Mouse (Mus musculus) lung, postnatal 0 days (tissue): Measurements from ENCODE around the gene Cep89. TPM values are rescaled to one million over a fixed set of nuclear protein-coding genes. Genes with fewer than 3 reads are reported as not detected.

Experiments used
- ATAC-seq: fragments of 200-750 bp; cut with Nextera tagmentation; 2 replicates; pipeline ENCODE4 v1.8.0; 2017; ENCODE audit warnings: moderate library complexity
- DNase-seq: peaks from one replicate; pipeline ENCODE4 v3.0.0-alpha.2; 2016; ENCODE audit warnings: low spot score
- H3K27ac ChIP-seq: fragments of 300-500 bp; sonication (generic); 2 replicates; pipeline ENCODE4 v1.5.1; 2014; ENCODE audit warnings: antibody characterized with exemption, mild to moderate bottlenecking, low read length, mixed read lengths
- H3K27me3 ChIP-seq: fragments of 300-500 bp; sonication (generic); replicated peaks from 2 replicates; pipeline ENCODE4 v1.6.1; 2014; ENCODE audit warnings: low read length, mixed read lengths; ENCODE audit not compliant: insufficient read depth
- H3K36me3 ChIP-seq: fragments of 300-500 bp; sonication (generic); 2 replicates; pipeline ENCODE4 v1.6.1; 2014; ENCODE audit warnings: low read length, mixed read lengths; ENCODE audit not compliant: insufficient read depth
- H3K4me1 ChIP-seq: fragments of 300-500 bp; sonication (generic); 2 replicates; pipeline ENCODE4 v1.6.1; 2014; ENCODE audit warnings: antibody characterized with exemption, low read depth, low read length, mixed read lengths; ENCODE audit not compliant: insufficient read depth
- H3K4me2 ChIP-seq: fragments of 300-500 bp; sonication (generic); replicated peaks from 2 replicates; pipeline ENCODE4 v1.6.1; 2014; ENCODE audit warnings: low read depth, mild to moderate bottlenecking, low read length, moderate library complexity, mixed read lengths
- H3K4me3 ChIP-seq: fragments of 300-500 bp; sonication (generic); 2 replicates; pipeline ENCODE4 v1.5.1; 2014; ENCODE audit warnings: low read depth, low read length
- H3K9ac ChIP-seq: fragments of 300-500 bp; sonication (generic); replicated peaks from 2 replicates; pipeline ENCODE4 v1.6.1; 2014; ENCODE audit warnings: low read depth, mild to moderate bottlenecking
- H3K9me3 ChIP-seq: fragments of 300-500 bp; sonication (generic); 2 replicates; pipeline ENCODE4 v1.6.1; 2016; ENCODE audit warnings: low read length, mixed read lengths
- CTCF ChIP-seq: IDR thresholded peaks from 2 replicates; pipeline ENCODE4 v1.5.1; 2016; ENCODE audit warnings: antibody characterized with exemption, mild to moderate bottlenecking
- EP300 ChIP-seq: IDR thresholded peaks from 2 replicates; pipeline ENCODE4 v1.6.1; 2016; ENCODE audit warnings: antibody characterized with exemption, mild to moderate bottlenecking, control low read depth
- WGBS: fragments of 180-500 bp; shearing (Covaris S2); extraction: QIAGEN DNeasy Blood & Tissue Kit; methylation state at CpG from one replicate; pipeline ENCODE4 v1.1.7; 2014; 5-methylcytosine and 5-hydroxymethylcytosine counted together
- polyA plus RNA-seq: library from polyadenylated mRNA; unstranded; fragments of >200 nt; fragmentation: Nextera tagmentation; extraction: Ambion mirVana; gene quantifications from 2 replicates; pipeline ENCODE4 v1.2.1, GENCODE M21; 2015

Gene Cep89
- polyA plus RNA-seq, 1 experiment from 2014 or later, result 10.7 TPM

DNA sequence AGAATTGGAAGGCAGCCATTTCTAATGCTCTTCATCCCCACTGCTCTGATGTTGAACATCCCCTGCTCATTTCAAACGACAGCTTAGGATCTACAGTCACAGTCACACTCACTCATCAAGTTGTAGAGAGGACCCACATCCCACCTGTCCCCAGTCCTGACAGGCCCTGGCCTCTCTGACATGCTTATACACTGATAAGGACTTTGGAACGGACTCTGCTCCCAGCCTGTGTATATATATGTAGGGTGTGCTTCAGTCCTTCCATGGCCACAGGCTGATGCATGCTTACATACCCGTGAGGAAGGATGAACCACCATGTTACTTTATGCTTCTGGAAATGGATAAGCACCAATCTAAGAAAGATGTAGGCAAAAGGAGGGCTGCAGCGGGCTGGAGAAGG lies 64.1 kb downstream of the Cep89 start:
- Histone ChIP-seq H3K27me3 (no peaks in the 10 kb centered on the region), H3K4me2 (no peak overlapping the region), H3K27ac (no peak overlapping the region), H3K36me3 (no peaks in the 10 kb centered on the region), H3K9ac (no peak overlapping the region), H3K4me3 (no peak overlapping the region), H3K4me1 (no peaks in the 10 kb centered on the region), H3K9me3 (no peaks in the 10 kb centered on the region)
- DNase-seq, result no peak
- TF ChIP-seq CTCF (no peak), EP300 (no peak)
- no peak for ATAC-seq
- 66% methylated on average over 4 of the region's 4 CpGs for WGBS

DNA sequence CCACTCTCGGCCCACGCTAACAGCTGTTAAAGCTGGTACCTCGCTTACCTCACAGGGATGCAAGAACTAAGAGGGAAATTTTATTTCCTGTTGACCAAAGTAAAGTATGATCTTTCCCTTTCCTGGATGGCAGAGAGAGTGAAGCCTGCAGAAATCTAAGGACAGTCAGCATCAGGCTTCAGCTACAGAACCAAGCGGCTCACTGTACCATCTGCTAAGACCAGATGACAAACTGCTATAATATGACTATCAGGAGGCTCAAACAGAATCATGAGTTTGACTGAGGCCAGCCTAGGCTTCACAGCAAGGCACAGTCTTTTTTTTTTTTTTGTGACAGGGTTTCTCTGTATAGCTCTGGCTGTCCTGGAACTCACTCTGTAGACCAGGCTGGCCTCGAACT lies 68.2 kb downstream of the Cep89 start:
- no peak overlapping the region for H3K4me3 ChIP-seq

DNA sequence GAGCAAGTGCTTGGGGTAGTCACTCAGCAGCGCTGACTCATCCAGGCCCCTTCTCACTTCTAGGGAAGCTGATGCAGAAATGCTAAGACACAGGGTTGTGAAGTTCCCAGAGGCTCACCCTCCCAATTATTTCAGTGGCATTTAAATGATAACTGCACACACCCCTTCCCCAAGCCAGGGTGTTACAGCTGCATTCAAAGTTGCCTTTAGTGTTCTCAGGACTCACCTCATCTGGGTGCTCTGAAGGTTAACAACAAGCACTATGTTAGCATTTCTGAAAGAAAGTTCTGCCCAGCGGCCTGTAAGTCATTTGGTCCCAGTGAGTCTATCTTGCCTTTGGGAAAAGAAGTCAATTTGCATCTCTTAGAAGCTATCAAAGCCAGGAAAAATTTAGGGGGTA lies 71.0 kb downstream of the Cep89 start:
- no peak overlapping the region for H3K4me2 ChIP-seq
- WGBS, result 67% methylated on average over 2 of the region's 2 CpGs
- no peaks in the 10 kb centered on the region for H3K4me1 ChIP-seq
- H3K27ac ChIP-seq, result no peak overlapping the region
- no peak overlapping the region for H3K9ac ChIP-seq
- H3K36me3 ChIP-seq, result no peaks in the 10 kb centered on the region
- no peak overlapping the region for H3K4me3 ChIP-seq
- no peaks in the 10 kb centered on the region for H3K9me3 ChIP-seq
- no peaks in the 10 kb centered on the region for H3K27me3 ChIP-seq
- ATAC-seq, result no peak
- DNase-seq, result no peak
- TF ChIP-seq EP300 (no peak), CTCF (no peak)

More for the DNA sequence above, 68.2 kb downstream of the Cep89 start:
- Histone ChIP-seq H3K9me3 (no peaks in the 10 kb centered on the region), H3K4me2 (no peak overlapping the region), H3K27me3 (no peaks in the 10 kb centered on the region), H3K27ac (no peak overlapping the region), H3K9ac (no peak overlapping the region), H3K4me1 (no peaks in the 10 kb centered on the region), H3K36me3 (no peaks in the 10 kb centered on the region)
- no peak for DNase-seq
- 82% methylated on average over 5 of the region's 5 CpGs for WGBS
- ATAC-seq, result no peak
- TF ChIP-seq CTCF (no peak), EP300 (no peak)

DNA sequence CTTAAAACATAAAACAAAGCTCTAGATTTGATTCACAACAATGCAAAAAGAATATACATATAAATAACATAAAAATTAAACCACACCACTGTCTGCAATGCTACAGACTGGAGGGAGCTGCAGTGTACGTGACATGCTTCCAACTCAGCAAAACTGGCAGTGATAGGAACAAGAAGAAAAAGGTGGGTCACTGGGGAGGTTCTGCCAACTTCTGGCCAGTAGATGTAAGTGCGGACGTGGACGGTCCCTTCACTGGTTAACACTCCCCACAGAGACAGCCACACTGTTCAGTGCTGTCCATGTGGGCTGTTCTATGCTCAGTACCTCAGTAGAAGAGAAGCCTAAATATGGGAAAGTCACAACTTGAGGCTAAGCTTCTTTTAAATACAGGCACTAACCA lies 74.0 kb downstream of the Cep89 start:
- no peak overlapping the region for H3K4me2 ChIP-seq
- no peaks in the 10 kb centered on the region for H3K9me3 ChIP-seq
- TF ChIP-seq CTCF (0 out of 2 replicates have a peak, but pooled peaks have one; percentile 7), EP300 (no peak)
- WGBS, result 45% methylated on average over 4 of the region's 4 CpGs
- H3K4me1 ChIP-seq, result no peaks in the 10 kb centered on the region
- ATAC-seq (no peak), DNase-seq (no peak)
- H3K27me3 ChIP-seq, result no peaks in the 10 kb centered on the region
- H3K4me3 ChIP-seq, result no peak overlapping the region
- H3K27ac ChIP-seq, result no peak overlapping the region
- H3K36me3 ChIP-seq, result no peaks in the 10 kb centered on the region
- H3K9ac ChIP-seq, result no peak overlapping the region

DNA sequence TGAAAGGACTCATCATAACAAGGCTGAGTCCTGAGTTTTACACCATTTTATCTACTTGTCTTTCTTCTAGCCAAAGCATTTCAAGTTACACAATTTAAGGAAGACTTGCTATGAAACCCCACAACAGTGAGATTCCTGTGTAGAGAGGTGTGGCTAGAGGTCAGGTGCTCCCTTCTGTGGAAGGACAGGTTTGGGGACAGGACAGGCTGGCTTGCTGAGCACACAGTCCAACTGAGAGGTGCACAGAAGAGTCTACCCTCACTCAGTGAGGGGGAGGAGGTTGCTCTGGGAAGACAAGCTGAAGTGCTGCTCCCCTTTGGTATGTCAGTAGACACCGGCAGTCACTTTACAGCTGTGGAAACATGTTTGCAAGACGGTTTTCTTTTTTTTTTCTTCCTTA lies 79.6 kb downstream of the Cep89 start:
- TF ChIP-seq CTCF (no peak), EP300 (no peak)

GRCm38 (mm10) chr7:35485126-35485525 lies 88.3 kb downstream of the Cep89 start:
- Histone ChIP-seq H3K4me2 (no peak overlapping the region), H3K9me3 (no peaks in the 10 kb centered on the region), H3K36me3 (no peaks in the 10 kb centered on the region), H3K27me3 (no peaks in the 10 kb centered on the region), H3K4me3 (no peak overlapping the region), H3K9ac (no peak overlapping the region), H3K27ac (no peak overlapping the region), H3K4me1 (no peaks in the 10 kb centered on the region)
- ATAC-seq (no peak), DNase-seq (no peak)
- no peak for TF ChIP-seq CTCF
- TF ChIP-seq EP300, result no peak
- WGBS, result 45% methylated on average over 2 of the region's 2 CpGs

More for the DNA sequence above, 79.6 kb downstream of the Cep89 start:
- no peaks in the 10 kb centered on the region for H3K36me3 ChIP-seq
- WGBS, result 39% methylated on average over 2 of the region's 2 CpGs
- no peak for DNase-seq
- H3K9me3 ChIP-seq, result no peaks in the 10 kb centered on the region
- no peak overlapping the region for H3K4me2 ChIP-seq
- H3K9ac ChIP-seq, result no peak overlapping the region
- H3K27ac ChIP-seq, result no peak overlapping the region
- H3K4me1 ChIP-seq, result no peaks in the 10 kb centered on the region
- no peak for ATAC-seq
- no peaks in the 10 kb centered on the region for H3K27me3 ChIP-seq
- no peak overlapping the region for H3K4me3 ChIP-seq

DNA sequence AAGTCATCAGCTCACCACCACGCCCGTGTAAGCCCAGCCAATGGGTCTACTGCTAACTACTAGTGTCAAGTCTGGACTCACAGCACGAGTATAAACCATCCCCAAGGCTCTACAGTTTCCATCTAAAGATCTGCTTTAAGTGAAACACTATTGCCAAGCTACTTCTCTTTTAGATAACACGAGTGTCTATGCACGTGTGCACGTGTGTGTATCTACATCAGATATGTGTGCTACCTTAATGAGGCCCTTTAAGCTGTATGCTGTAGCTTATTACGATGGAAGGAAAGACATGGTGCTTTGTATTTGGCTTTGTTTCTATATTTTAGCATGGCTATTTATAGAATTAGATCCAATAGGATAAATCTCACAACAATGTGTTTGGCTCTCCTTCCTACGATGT lies 89.7 kb downstream of the Cep89 start:
- no peak for DNase-seq
- Histone ChIP-seq H3K4me1 (no peaks in the 10 kb centered on the region), H3K27ac (no peak overlapping the region), H3K4me2 (no peak overlapping the region), H3K27me3 (no peaks in the 10 kb centered on the region), H3K4me3 (no peak overlapping the region), H3K9me3 (no peaks in the 10 kb centered on the region), H3K9ac (no peak overlapping the region), H3K36me3 (no peaks in the 10 kb centered on the region)
- 77% methylated on average over 8 of the region's 8 CpGs for WGBS
- ATAC-seq, result no peak
- no peak for TF ChIP-seq EP300
- TF ChIP-seq CTCF, result no peak

Other genes with a start within 250 kb of the Cep89 start
- gene Slc7a10, start 210.7 kb upstream of the Cep89 start, polyA plus RNA-seq, result 20.1 and 21.7 TPM in 2 replicates
- 6.6 and 8.5 TPM in 2 replicates for gene Lrp3, start 181.5 kb upstream of the Cep89 start, polyA plus RNA-seq
- 12.9 and 13.6 TPM in 2 replicates for gene Gpatch1, start 78.6 kb upstream of the Cep89 start, polyA plus RNA-seq
- 4.6 and 5.5 TPM in 2 replicates for gene Rhpn2, start 62.9 kb upstream of the Cep89 start, polyA plus RNA-seq
- 10.5 and 11.1 TPM in 2 replicates for gene Faap24, start 199 bp upstream of the Cep89 start, polyA plus RNA-seq
- gene Slc7a9, start 51.8 kb downstream of the Cep89 start, polyA plus RNA-seq, result 0.10 and 0.16 TPM in 2 replicates
- gene Tdrd12, start 140.7 kb downstream of the Cep89 start, polyA plus RNA-seq, result 0.12 TPM in 1 of 2 replicates, not detected in the other
- gene Nudt19, start 159.3 kb downstream of the Cep89 start, polyA plus RNA-seq, result 28.9 and 30.5 TPM in 2 replicates
- gene Rgs9bp, start 188.5 kb downstream of the Cep89 start, polyA plus RNA-seq, result 0.02 and 0.04 TPM in 2 replicates
- 12.7 and 16.7 TPM in 2 replicates for gene Ankrd27, start 189.2 kb downstream of the Cep89 start, polyA plus RNA-seq